Mouse (Mus musculus): ENCODE data around the gene Ppp1r3e. TPM values are rescaled to one million over a fixed set of nuclear protein-coding genes. Genes with fewer than 3 reads are reported as not detected.

Ppp1r3e gene
- total RNA-seq, 2 experiments from 2014 or later, result 19.4 to 22.6 TPM

Other genes starting within 250 kb of the Ppp1r3e start
- not detected for gene Gm17606, start 236.6 kb downstream of the Ppp1r3e start, total RNA-seq (2021)
- 10 to 100 TPM; 17.5 to 22.7 TPM for gene Cdh24, start 236.2 kb downstream of the Ppp1r3e start, total RNA-seq (2021)
- 10 to 100 TPM; 27.3 to 28.7 TPM for gene 1700123O20Rik, start 191.3 kb downstream of the Ppp1r3e start, total RNA-seq (2021)
- 100 to 1,000 TPM; 172 to 215 TPM for gene Acin1, start 190.6 kb downstream of the Ppp1r3e start, total RNA-seq (2021)
- gene Gm29776, start 178.7 kb downstream of the Ppp1r3e start, total RNA-seq (2021), result not detected
- not detected for gene Cebpe, start 165.4 kb downstream of the Ppp1r3e start, total RNA-seq (2021)
- 10 to 100 TPM; 54.3 to 61.2 TPM for gene Slc7a8, start 95.6 kb downstream of the Ppp1r3e start, total RNA-seq (2021)
- gene Rnf212b, start 63.4 kb downstream of the Ppp1r3e start, total RNA-seq (2021), result not detected
- gene Homez, start 6.6 kb downstream of the Ppp1r3e start, total RNA-seq (2021), result 10 to 100 TPM; 21.9 to 23.6 TPM
- 100 to 1,000 TPM; 108 to 117 TPM for gene Bcl2l2, start 5.8 kb upstream of the Ppp1r3e start, total RNA-seq (2021)
- gene Gm20521, start 5.9 kb upstream of the Ppp1r3e start, total RNA-seq (2021), result 10 to 100 TPM in 1 of 2 experiments, 1 to 10 TPM in 1; 3.1 to 13.8 TPM
- 100 to 1,000 TPM; 193 to 262 TPM for gene Pabpn1, start 14.9 kb upstream of the Ppp1r3e start, total RNA-seq (2021)
- 100 to 1,000 TPM; 715 to 737 TPM for gene Slc22a17, start 35.6 kb upstream of the Ppp1r3e start, total RNA-seq (2021)
- gene Efs, start 48.6 kb upstream of the Ppp1r3e start, total RNA-seq (2021), result 10 to 100 TPM; 11.0 to 12.7 TPM
- gene Il25, start 55.1 kb upstream of the Ppp1r3e start, total RNA-seq (2021), result under 1 TPM in 1 of 2 experiments, not detected in 1; 0.59 TPM
- gene Cmtm5, start 58.7 kb upstream of the Ppp1r3e start, total RNA-seq (2021), result 10 to 100 TPM; 75.4 to 89.3 TPM
- gene Myh6, start 89.4 kb upstream of the Ppp1r3e start, total RNA-seq (2021), result 1 to 10 TPM; 1.4 to 4.8 TPM
- not detected for gene Gm17428, start 99.4 kb upstream of the Ppp1r3e start, total RNA-seq (2021)
- gene Myh7, start 117.1 kb upstream of the Ppp1r3e start, total RNA-seq (2021), result 10 to 100 TPM in 1 of 2 experiments, 1 to 10 TPM in 1; 7.8 to 10.3 TPM
- gene Ngdn, start 137.9 kb upstream of the Ppp1r3e start, total RNA-seq (2021), result 10 to 100 TPM; 31.4 to 31.8 TPM
- 10 to 100 TPM; 37.8 to 63.0 TPM for gene Zfhx2, start 214.8 kb upstream of the Ppp1r3e start, total RNA-seq (2021)
- 10 to 100 TPM; 21.9 to 22.9 TPM for gene Thtpa, start 217.2 kb upstream of the Ppp1r3e start, total RNA-seq (2021)
- 10 to 100 TPM; 15.7 to 19.4 TPM for gene Ap1g2, start 229.0 kb upstream of the Ppp1r3e start, total RNA-seq (2021)
- gene Jph4, start 239.4 kb upstream of the Ppp1r3e start, total RNA-seq (2021), result 100 to 1,000 TPM; 422 to 463 TPM

All from layer of hippocampus, postnatal 25 days (tissue).